Mouse (Mus musculus) spleen, adult 2 months (tissue): ENCODE data around the gene Utp15.
A peak's percentile ranks its signal among the peaks of the same experiment; 100 is the strongest.

Experiments
- CTCF ChIP-seq: fragments of 200-500 bp; IDR thresholded peaks from 2 replicates; pipeline ENCODE4 v1.5.1; 2011; ENCODE audit warnings: mild to moderate bottlenecking, inconsistent platforms; ENCODE audit not compliant: insufficient read depth, insufficient read length, insufficient replicate concordance; ENCODE audit errors: extremely low read depth
- POLR2A ChIP-seq: fragments of 200-500 bp; IDR thresholded peaks from 2 replicates; pipeline ENCODE4 v1.6.1; 2011; ENCODE audit warnings: low read depth, low read length, inconsistent platforms

- TF ChIP-seq CTCF = peak; percentile 47; the same call in 1 of the 2 replicates
- no peak for TF ChIP-seq POLR2A
These were observed 40.0 kb downstream of the Utp15 start for GRCm38 (mm10) chr13:98222848-98223247.
